Mouse (Mus musculus) liver, adult 2 months (tissue): ENCODE measurements around the gene Hoxc4. TPM values are rescaled to one million over a fixed set of nuclear protein-coding genes. Genes with fewer than 3 reads are reported as not detected.

Source experiments
- DNase-seq: peaks from one replicate; pipeline ENCODE4 v3.0.0-alpha.2; 2011; ENCODE audit warnings: low read depth, low spot score; ENCODE audit errors: extremely low read depth
- H3K27ac ChIP-seq: fragments of 200-500 bp; replicated peaks from 2 replicates; pipeline ENCODE4 v1.5.1; 2012; ENCODE audit warnings: low read depth, mild to moderate bottlenecking, control low read depth, inconsistent platforms, low read length; ENCODE audit not compliant: insufficient read depth
- H3K27me3 ChIP-seq: fragments of 200-500 bp; 2 replicates; pipeline ENCODE4 v1.6.1; 2012; ENCODE audit warnings: mild to moderate bottlenecking, moderate library complexity, low read length, inconsistent platforms; ENCODE audit not compliant: control insufficient read depth, insufficient read depth
- H3K36me3 ChIP-seq: fragments of 200-500 bp; 2 replicates; pipeline ENCODE4 v1.6.1; 2012; ENCODE audit warnings: low read length, inconsistent platforms; ENCODE audit not compliant: control insufficient read depth, insufficient read depth
- H3K4me1 ChIP-seq: fragments of 200-500 bp; 2 replicates; pipeline ENCODE4 v1.6.1; 2011; ENCODE audit warnings: low read length; ENCODE audit not compliant: control insufficient read depth, insufficient read depth
- H3K4me3 ChIP-seq: fragments of 200-500 bp; 2 replicates; pipeline ENCODE4 v1.5.1; 2011; ENCODE audit warnings: low read depth, mild to moderate bottlenecking, control low read depth, low read length, moderate library complexity; ENCODE audit not compliant: insufficient read depth
- H3K79me2 ChIP-seq: fragments of 200-500 bp; 2 replicates; pipeline ENCODE4 v1.6.1; 2012; ENCODE audit warnings: inconsistent platforms, mild to moderate bottlenecking, low read length, moderate library complexity; ENCODE audit not compliant: control insufficient read depth, insufficient read depth
- H3K9ac ChIP-seq: fragments of 200-500 bp; 2 replicates; pipeline ENCODE4 v1.6.1; 2012; ENCODE audit warnings: low read depth, mild to moderate bottlenecking, control low read depth, inconsistent platforms, low read length
- CTCF ChIP-seq: fragments of 200-500 bp; IDR thresholded peaks from 2 replicates; pipeline ENCODE4 v1.5.1; 2011; ENCODE audit warnings: low read depth, low read length, control low read depth
- POLR2A ChIP-seq: fragments of 200-500 bp; IDR thresholded peaks from 2 replicates; pipeline ENCODE4 v1.6.1; 2011; ENCODE audit warnings: low read length, control low read depth; ENCODE audit not compliant: insufficient read depth; ENCODE audit errors: extremely low read depth
- WGBS: fragments of 180-500 bp; shearing (Covaris S2); methylation state at CpG from one replicate; pipeline ENCODE4 v1.1.7; 2018; 5-methylcytosine and 5-hydroxymethylcytosine counted together
- polyA plus RNA-seq: library from polyadenylated mRNA; depleted of rRNA; stranded (reverse); fragments of >200 nt; gene quantifications from 2 replicates; pipeline ENCODE4 v1.2.3, GENCODE M21; 2012
- total RNA-seq: library from RNA; depleted of rRNA; stranded (reverse); fragments of >200 nt; gene quantifications from 2 replicates; pipeline ENCODE4 v1.2.3, GENCODE M21; 2014

The Hoxc4 gene
- total and polyA plus RNA-seq, 2 experiments, result not detected

- TF ChIP-seq POLR2A (no peak), CTCF (no peak)
- Histone ChIP-seq H3K27ac (no peak overlapping the region), H3K36me3 (no peaks in the 10 kb centered on the region), H3K27me3 (0 out of 2 replicates have a peak, but pooled peaks cover 5% of the 10 kb centered on the region), H3K9ac (no peak overlapping the region), H3K4me3 (no peak overlapping the region), H3K4me1 (peaks cover 8% of the 10 kb centered on the region), H3K79me2 (no peaks in the 10 kb centered on the region)
- WGBS, result 34% methylated on average over 4 of the region's 4 CpGs
- no peak for DNase-seq
Measured at GRCm38 (mm10) chr15:103067701-103068100, 49.0 kb downstream of the Hoxc4 start.

- TF ChIP-seq CTCF, result no peak
- no peak for TF ChIP-seq POLR2A
- WGBS, result 6% methylated on average over 18 of the region's 18 CpGs
- Histone ChIP-seq H3K27me3 (0 out of 2 replicates have a peak, but pooled peaks cover 5% of the 10 kb centered on the region), H3K4me3 (no peak overlapping the region), H3K27ac (no peak overlapping the region), H3K9ac (no peak overlapping the region), H3K4me1 (peaks cover 8% of the 10 kb centered on the region), H3K79me2 (no peaks in the 10 kb centered on the region), H3K36me3 (no peaks in the 10 kb centered on the region)
- DNase-seq, result no peak
Measured at GRCm38 (mm10) chr15:103069173-103069572, 50.4 kb downstream of the Hoxc4 start.

GRCm38 (mm10) chr15:103071266-103071665 is 52.5 kb downstream of the Hoxc4 start:
- WGBS, result 36% methylated on average over 5 of the region's 5 CpGs
- TF ChIP-seq POLR2A (no peak), CTCF (no peak)
- peaks cover 8% of the 10 kb centered on the region for H3K4me1 ChIP-seq
- no peaks in the 10 kb centered on the region for H3K36me3 ChIP-seq
- DNase-seq, result no peak
- H3K9ac ChIP-seq, result no peak overlapping the region
- H3K27ac ChIP-seq, result no peak overlapping the region
- no peaks in the 10 kb centered on the region for H3K79me2 ChIP-seq
- 0 out of 2 replicates have a peak, but pooled peaks cover 2% of the 10 kb centered on the region for H3K27me3 ChIP-seq
- no peak overlapping the region for H3K4me3 ChIP-seq

GRCm38 (mm10) chr15:103074663-103075415 is 56.1 kb downstream of the Hoxc4 start:
- Histone ChIP-seq H3K4me3 (no peak overlapping the region), H3K36me3 (no peaks in the 10 kb centered on the region), H3K9ac (no peak overlapping the region), H3K27me3 (no peaks in the 10 kb centered on the region), H3K27ac (no peak overlapping the region), H3K4me1 (no peaks in the 10 kb centered on the region), H3K79me2 (no peaks in the 10 kb centered on the region)
- TF ChIP-seq POLR2A, result no peak
- no peak for TF ChIP-seq CTCF
- 64% methylated on average over 11 of the region's 11 CpGs for WGBS
- DNase-seq, result no peak

- Histone ChIP-seq H3K4me1 (no peaks in the 10 kb centered on the region), H3K27me3 (no peaks in the 10 kb centered on the region), H3K36me3 (no peaks in the 10 kb centered on the region), H3K9ac (no peak overlapping the region), H3K79me2 (no peaks in the 10 kb centered on the region), H3K27ac (no peak overlapping the region), H3K4me3 (no peak overlapping the region)
- peak; percentile 57 for TF ChIP-seq CTCF
- TF ChIP-seq POLR2A, result no peak
- 66% methylated on average over 2 of the region's 2 CpGs for WGBS
- DNase-seq, result no peak
Measured at GRCm38 (mm10) chr15:103077673-103078072, 58.9 kb downstream of the Hoxc4 start.

- H3K9ac ChIP-seq, result no peak overlapping the region
- no peaks in the 10 kb centered on the region for H3K79me2 ChIP-seq
- H3K36me3 ChIP-seq, result no peaks in the 10 kb centered on the region
- no peak for DNase-seq
- peaks cover 7% of the 10 kb centered on the region; the same call in 1 of the 2 replicates for H3K4me1 ChIP-seq
- WGBS, result 43% methylated on average over 4 of the region's 4 CpGs
- no peak overlapping the region for H3K27ac ChIP-seq
- H3K27me3 ChIP-seq, result peaks cover 2% of the 10 kb centered on the region; the same call in 1 of the 2 replicates
- TF ChIP-seq POLR2A, result no peak
- TF ChIP-seq CTCF, result no peak
- no peak overlapping the region for H3K4me3 ChIP-seq
Measured at GRCm38 (mm10) chr15:103082622-103083021, 63.9 kb downstream of the Hoxc4 start.
